Mouse (Mus musculus) megakaryocyte progenitor cell, adult 5-6 weeks (primary cell): ENCODE measurements around the gene Sytl3. TPM values are rescaled to one million over a fixed set of nuclear protein-coding genes. Genes with fewer than 3 reads are reported as not detected.
"Not testable (repeated sequence)": the region's sequence is repeated elsewhere in the genome, so short reads cannot be mapped to it uniquely, and the experiment has no call there.

Experiments used
- ATAC-seq: replicated peaks from 2 replicates; pipeline ENCODE4 v1.8.0; 2016; ENCODE audit warnings: mild to moderate bottlenecking, moderate TSS enrichment, inconsistent platforms; ENCODE audit not compliant: poor library complexity
- total RNA-seq, 2 experiments: library from RNA; stranded (forward) in 1 of 2; stranded (reverse) in 1 of 2; fragments of 157-497, 149-512 nt in 1 of 2; fragments of 200-1000 nt in 1 of 2; gene quantifications; 2 replicates each; pipeline versions ENCODE4 v1.2.3 to v1.2.4; 2015 to 2017

Sytl3 gene
- total RNA-seq (2015) (0.30 TPM in 1 of 2 replicates, not detected in the other), total RNA-seq (2017) (0.44 TPM in 1 of 2 replicates, not detected in the other)

DNA sequence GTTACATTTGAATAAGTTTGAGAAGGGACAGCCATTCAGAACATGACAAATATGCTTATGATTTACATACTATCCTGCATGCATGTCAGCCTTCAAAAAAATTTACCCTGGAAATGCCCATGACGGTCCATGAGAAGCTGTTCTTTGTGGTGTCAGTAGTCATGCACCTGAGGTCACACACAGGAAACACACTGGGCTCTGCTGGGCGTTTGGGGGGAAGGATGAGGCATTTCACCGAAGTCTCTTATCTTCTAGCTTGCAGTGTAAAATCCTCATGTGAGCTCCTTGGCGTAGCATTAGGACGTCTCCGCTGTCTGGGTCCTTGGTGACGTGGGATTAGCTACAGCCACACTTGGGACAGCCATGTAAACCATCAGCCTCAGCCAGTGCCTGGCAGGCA, at the start of gene Sytl3:
TSS of gene Sytl3 (plus strand) at position 293 of the 400 bp plus-strand sequence.
- ATAC-seq, result not testable (repeated sequence)

DNA sequence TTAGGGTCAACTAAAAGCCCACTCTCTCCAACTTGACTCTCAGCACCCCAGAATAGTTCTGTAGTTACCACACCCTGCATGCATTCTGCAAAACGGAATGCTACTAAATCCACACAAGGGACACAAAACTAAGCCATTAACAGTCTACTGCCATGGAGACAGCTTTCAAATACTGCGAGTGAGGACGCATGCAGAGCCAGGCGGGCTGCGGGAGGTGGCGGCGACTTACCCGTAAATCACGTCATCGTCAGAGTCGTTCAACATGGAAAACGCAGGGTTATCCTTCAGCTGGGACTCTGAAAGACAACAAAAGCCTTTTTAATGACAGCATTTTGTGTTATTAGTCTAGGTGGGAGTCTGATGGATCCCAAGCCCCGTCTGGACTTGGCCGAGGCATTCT, 45.4 kb upstream of the Sytl3 start:
- ATAC-seq, result not testable (repeated sequence)

DNA sequence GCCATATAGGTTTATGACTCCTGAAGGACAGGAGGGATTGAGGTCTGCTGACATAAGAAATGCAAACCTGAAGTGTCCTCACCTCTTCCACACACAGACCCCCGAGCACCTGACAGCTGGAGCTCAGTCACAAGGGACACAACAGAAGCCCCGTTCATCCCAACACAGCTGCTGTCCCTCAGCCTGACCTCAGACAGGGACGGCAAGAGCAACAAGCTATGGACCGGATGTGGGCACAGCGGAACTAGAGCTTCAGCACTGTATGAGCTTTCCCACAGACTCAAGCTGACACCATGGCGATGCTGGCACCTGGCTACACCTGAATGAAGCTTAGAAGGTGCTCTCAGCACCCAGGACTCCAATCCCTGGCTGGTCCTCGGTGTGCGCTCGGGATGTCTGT, 44.6 kb upstream of the Sytl3 start:
- ATAC-seq, result not testable (repeated sequence)

DNA sequence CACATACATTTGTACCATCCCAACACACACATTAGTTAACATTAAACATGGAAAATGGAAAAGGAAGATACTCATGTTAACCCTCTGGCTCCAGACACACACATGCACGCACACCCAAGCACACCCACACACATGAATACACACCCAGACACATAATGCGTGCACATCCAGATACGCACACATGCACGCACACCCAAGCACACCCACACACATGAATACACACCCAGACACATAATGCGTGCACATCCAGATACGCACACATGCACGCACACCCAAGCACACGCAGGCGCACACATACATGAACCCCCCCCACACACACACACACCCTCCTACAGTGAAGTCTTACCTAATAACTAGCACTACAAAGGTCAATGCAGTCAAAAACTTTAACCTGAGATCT, 42.2 kb upstream of the Sytl3 start:
- not testable (repeated sequence) for ATAC-seq

DNA sequence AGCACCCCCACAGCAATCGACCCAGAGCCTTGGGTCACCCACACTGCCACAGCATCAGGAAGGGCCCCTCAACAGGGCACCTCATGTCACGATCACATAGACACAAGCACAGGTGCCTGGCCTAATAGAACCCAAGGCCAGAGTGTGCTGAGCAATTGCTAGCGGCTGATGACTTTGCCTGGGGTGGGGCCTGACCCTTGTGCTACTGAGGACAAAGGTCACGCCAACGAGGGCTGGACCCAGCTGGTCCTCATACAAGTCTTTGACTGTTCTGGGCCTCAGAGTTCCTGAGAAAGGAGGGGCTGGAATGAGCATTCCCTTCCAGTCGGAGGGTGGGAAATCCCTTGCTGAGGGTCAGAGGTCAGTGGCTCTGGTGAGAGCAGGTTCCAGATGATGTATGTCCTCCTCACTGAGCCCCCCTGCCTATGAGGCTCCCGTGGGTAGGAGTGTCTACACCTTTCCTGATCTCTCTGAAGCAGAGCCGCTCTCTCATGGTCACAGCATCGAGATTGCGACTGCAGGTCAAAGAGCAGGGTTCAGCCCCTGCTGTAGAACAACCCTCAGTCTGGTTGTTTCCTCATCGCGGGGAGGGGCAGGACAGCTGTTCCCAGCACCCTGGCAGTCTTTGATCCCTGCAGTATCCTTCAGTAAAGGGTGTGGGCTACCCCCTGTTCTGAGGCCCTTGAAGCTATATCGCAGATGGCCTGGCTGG, 41.0 kb upstream of the Sytl3 start:
- ATAC-seq, result not testable (repeated sequence)

DNA sequence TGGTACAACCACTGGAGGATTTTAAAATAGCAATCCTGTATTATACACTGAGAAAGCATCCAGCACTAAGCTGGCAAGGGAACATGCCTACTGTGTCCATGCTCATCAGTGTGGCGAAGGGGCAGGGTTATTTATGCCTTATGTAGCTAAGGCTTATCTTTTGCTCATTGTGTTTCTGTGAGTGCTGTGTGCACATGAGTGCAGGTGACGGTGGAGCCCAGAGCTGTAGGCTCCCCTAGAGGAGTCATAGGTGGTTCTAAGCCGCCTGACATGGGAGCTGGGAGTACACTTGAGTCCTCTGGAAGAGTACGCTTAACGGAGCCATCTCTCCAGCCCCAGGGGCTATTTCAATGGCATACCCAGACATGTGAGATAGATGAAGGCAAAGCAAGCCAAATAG, 39.6 kb upstream of the Sytl3 start:
- ATAC-seq, result not testable (repeated sequence)

DNA sequence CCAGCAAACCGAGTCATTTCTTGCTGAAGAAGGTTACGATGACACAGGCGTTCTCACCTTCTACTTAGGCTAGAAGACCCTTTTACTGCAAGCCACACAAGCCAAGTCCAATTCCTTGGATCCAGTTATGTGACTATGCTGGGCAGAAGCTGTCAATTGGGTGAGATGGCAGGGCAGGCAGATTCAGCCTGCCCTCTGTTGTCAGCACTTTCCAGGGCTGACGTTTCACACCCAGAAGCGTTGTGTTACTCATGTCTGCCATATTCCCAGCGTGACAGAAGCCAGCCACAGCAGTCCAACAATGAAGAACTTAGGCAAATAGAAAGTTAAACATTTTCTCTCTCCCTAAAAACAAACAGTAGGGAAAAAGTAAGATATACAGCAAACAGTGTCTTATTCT, 38.9 kb upstream of the Sytl3 start:
- not testable (repeated sequence) for ATAC-seq

DNA sequence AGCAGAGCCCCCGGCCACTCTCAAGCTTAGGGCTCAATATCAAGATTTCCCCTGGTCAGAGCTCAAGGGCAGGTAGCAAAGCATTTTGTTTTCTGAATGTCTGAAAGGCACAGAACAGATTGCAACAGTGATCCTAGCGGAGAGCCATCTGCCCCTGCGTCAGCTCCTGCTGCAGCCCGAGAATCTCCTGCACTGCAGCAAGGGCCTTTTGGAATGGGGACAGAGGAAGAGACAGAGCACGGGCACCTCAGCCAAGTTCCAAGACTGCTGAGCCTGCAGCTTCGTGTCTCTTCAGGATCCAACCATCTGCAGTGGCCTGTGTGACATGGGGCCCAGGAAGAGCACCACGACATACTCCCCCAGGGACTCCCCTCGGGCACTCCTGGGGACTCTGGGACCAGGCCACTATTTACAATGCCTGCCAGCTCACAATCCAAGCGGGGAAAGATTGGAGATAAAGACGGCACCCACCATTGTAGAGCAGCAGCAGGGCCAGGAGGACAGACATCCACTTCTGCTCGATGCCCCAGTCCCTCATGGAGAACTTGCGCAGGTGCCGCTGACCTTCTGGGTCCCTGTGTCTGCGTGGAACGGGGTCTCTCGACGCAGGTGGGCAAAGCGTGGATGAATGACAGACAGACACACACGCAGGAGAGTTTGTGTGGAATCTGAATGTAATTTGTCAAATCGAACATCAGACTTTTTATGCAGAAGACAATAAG, 38.0 kb upstream of the Sytl3 start:
- not testable (repeated sequence) for ATAC-seq

DNA sequence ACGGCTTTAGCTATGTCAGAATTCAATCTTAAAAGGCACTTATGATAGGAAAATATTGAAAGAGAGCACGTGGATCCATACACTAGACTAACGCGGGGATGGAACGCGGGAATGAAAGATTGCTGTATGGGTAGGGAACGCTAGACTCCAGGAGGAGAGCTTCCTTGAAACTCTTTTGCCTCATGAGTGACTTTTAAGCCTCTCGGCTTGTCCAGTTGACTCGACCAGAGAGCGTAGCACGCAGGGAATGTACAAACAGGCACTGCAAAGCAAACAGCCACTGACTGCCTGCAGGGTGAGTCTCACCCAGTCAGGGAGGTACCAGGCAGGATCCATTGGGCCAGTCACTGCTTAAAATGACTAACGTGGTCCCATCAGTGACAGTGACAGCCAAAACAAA, 36.9 kb upstream of the Sytl3 start:
- ATAC-seq, result not testable (repeated sequence)

DNA sequence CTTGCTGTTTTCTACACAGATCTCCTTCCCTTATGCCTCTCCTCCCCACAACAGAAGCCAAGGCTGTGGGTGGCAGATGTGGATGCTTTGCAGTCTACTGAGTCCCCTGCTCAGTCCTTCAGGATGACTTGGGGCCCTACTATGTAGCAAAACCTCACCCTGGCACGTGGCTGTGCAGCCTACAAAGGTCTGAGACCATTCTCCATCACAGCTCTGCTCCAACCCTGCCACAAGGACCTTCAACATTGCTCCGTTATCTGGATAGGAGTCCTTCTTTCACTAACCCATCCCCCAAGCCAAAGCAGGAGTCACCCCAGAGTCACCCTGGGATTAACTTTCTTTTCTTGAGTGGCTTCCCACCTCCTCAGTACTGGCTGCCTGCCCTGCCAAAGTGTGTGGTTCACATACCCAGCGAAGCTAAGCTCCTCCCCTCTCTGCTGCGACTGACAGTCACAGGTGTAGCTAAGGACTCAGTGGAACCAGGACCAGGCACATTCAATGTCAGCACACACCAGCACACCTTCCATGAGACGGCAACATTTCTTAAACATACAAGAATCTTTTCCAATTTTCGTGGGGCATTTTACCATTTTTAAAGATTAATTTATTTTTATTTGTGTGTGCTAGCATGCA, 33.9 kb upstream of the Sytl3 start:
- ATAC-seq, result not testable (repeated sequence)

DNA sequence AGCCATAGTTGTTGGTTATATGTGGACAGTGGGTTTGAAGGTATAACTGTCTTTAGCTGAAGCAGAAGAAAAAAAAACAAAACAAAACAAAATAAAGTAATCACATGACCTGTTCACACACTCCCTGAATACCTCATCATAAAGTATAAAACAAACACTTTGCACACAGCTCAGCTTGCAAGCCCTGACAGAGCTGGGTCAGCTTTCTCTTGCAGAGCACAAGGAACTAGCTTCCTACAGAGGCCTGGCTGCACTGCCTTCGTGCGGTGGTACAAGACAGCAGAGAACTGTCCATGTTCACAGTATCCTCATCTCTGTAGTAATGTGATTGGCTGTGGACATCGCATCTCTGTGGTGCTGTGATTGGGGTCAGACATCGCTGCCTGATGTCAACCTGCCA, 28.5 kb upstream of the Sytl3 start:
- ATAC-seq, result not testable (repeated sequence)

DNA sequence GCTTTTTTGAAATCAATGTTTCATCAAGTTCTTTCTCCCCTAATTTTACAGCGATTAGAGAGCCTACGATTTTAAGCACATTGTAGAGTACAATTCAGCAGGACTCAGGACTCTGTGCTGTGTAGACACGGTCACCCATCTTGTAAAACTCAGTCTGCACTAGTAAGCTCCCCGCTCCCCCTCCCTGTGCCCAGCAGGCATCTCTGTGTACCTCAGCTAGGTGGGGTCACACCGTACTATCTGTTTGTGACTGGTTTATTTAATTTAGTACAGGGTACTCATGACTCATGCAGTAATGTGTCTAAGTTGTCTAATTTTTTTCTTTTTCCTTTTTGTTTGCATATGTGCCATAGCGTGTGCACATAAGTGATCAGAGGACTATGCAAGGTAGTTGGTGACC, 26.0 kb upstream of the Sytl3 start:
- not testable (repeated sequence) for ATAC-seq

DNA sequence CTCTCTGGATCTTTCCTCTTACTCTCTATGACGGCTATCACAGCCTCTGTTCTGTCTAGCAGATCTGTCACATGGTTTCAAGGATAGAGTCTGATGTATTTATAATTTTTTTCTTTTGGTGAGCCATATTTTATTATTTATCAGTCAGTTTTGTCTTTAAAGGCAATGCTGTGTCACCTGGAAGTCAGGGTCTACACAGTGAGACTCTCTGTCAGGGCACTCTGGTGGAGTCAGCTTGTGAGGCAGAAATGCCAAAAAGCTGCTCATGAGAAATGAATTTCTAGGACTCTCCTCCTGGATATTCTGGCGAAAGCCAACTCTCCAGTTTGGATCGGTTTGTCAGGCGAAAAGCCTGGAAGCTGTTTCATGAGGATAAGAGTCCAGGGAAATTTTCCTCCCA, 23.1 kb upstream of the Sytl3 start:
- not testable (repeated sequence) for ATAC-seq

DNA sequence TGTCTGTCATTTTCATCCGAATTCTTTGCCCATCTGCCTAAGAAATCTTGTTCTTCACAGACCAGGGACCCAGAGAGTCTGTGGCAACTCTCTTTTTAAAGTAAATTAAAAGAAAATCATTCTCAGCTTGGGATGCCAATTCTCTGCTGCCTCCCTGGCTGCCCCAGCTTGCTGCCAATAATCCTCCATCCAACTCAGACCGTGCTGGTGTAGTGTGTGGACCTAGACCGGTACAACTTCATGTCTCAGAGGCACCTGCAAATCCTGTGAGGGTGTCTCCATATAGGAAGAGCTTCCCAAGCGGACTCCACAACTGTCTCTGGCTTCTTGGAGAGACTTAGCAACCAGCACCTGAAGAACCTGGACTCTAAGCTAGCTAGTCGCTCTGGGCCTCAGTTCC, 22.0 kb upstream of the Sytl3 start:
- ATAC-seq, result no peak

DNA sequence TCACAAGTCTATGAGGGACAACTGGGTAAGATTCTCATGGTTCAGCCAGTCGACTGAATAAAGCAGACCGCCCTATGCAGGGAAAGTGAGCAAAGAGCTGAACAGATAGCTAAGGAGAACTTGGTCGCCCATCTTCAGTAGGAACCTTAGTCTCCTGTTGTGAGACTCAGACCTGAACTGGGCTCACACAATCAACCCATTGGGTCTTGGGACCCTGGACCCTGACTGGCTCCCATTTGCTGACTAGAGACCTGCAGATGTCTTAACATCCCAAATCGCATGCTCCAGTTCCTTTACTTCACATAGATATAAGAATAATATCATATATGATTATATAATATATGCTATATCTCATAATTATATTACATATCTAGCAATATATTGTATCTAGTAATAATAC, 21.5 kb upstream of the Sytl3 start:
- ATAC-seq, result not testable (repeated sequence)

DNA sequence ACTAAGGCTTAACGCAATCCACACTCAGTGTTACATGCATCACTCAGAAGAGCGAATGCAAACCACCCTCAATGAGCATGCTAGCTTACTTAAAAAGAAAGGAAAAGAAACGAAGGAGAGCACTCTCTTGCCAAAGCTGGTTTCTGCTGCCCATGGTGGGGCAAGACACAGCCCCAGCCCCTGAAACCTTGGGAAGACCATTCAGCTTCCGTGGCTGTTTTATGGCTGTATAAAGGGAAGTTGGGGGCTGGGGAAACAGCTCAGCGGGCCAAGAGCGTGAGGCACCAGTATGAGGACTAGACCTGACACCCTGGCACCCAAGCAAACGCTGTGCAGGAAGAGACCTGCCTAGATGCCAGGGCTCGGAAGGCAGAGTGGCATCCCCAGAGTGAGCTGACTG, 20.4 kb upstream of the Sytl3 start:
- 0 out of 2 replicates have a peak, but pooled peaks have one; percentile 27 for ATAC-seq

DNA sequence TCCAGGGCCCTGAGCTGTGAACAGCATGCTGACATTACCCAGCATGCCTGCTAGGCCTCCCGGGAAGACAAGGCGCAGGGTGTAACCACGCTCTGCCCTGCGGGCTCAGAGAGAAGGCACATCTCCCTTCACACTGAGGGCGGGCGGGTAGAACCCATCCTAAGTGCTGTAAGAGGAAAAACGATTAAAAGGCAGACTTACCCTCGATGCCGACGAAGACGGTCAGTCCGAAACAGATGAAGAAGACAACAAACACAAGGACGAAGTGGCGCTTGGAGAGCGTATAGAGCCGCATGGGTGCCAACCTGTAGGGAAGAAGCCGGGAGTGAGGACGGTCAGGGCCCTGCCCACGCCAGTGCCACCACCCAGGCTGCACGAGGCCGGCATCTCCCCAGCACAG, 19.4 kb upstream of the Sytl3 start:
- ATAC-seq, result not testable (repeated sequence)

DNA sequence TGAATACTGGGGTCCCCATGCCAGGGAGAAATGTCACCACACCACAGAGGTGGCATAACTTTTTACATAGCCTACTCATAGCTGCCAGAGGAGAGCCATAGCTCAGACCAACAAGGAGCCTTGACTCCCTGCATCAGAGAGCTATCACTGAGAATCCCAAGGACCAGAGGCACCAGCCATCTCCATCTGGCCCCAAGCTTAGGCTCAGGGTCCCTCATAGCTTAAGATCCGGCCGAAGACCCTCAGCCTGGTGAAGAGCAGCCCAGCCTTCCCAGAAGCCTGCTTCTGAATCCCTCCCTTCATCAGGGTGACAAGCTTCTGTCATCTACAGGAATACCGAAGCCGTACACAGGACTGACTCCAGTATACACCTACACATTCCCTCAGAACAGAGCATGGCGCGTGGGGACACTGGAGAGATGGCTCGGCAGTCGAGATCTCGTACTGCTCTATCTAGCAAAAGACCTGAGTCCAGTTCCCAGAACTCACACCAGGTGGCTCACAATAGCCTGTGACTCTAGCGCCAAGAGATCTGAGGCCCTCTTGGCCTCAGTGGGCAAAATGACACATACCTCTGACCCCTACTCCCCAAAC, 18.8 kb upstream of the Sytl3 start:
- 0 out of 2 replicates have a peak, but pooled peaks have one; percentile 18 for ATAC-seq

DNA sequence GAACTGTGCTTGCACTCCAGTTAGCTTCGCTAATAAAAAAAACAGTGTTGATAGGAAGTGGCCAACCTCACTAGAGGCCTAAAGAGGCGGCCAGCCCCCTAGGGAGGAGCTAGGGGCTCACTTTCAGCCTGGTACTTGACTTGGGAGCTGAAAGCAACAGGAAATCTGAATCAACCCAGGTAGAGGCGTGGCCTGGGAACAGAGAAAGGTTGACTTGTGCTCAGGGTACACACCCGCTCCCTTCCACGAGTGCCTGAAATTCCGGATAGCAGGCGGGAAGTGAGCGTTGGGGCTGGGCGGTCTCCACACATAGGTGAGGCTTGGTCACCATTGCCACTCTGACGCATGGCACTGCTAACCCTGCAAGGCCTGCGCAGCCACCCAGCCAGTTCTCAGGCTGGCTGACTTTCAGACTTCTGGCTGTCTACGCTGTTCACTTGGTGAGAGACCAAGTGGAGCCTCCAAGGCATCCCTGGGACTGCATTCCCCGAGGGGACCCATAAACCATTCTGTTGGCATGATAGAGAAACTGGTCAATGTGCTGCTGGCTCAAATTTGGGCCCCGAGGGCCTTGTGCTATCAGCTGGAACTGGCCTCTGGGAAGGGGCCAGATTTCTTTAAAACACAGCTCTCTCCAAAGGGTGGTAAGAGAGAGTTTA, 18.0 kb upstream of the Sytl3 start:
- peak; percentile 78 for ATAC-seq

DNA sequence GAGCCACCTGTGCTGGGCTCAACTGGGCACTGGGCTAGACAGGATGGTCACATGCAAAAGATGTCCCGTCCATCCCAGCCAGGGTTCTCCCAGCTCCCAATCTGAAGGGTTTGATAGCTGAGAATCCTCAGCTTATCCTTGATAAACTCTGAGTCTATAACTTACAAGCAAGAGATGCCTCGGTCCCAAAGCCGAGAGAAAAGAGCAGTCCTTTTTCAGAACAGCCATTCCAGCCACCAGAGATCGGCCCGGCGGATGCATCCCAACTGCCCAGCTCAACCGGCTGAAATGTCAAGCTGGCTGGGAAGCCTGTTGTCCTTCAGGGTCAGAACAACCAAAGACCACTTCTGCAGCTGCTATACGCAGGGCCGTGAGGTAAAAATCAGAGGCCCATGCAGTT, 14.7 kb upstream of the Sytl3 start:
- ATAC-seq, result not testable (repeated sequence)

DNA sequence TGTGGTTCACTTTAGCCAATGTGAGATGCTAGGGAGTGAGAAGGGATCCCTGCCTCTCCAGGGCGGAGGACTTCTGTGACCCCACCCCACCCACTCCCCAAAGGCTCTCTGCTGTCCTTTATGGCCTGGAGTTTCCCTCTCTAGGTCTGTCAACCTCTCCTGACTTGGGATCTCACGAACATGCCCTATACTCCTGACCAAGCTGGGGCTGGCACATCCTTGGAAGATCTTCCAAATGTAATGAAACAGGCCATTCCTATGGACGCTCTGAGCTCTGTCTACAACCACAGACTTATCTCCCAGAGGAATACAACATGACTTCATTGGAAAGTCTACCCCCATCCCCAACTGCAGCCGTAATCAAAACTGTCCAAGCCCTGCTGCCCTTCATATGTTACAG, 14.2 kb upstream of the Sytl3 start:
- not testable (repeated sequence) for ATAC-seq
